Mouse (Mus musculus): ENCODE results near the gene Myh7b. TPM values are rescaled to one million over a fixed set of nuclear protein-coding genes. Genes with fewer than 3 reads are reported as not detected.

Myh7b gene
- 2.5 and 2.8 TPM in 2 replicates for polyA plus RNA-seq (2021; fragmentation: Nextera tagmentation)
- long read RNA-seq, experiment 1, partial matches to known transcripts = 11 of 17 reads
- long read RNA-seq, experiment 1, other reads (novel, unspliced or antisense) = 6 of 17 reads
- long read RNA-seq, experiment 2, partial matches to known transcripts = 5 of 6 reads
- long read RNA-seq, experiment 2, other reads (novel, unspliced or antisense) = 1 of 6 reads

DNA sequence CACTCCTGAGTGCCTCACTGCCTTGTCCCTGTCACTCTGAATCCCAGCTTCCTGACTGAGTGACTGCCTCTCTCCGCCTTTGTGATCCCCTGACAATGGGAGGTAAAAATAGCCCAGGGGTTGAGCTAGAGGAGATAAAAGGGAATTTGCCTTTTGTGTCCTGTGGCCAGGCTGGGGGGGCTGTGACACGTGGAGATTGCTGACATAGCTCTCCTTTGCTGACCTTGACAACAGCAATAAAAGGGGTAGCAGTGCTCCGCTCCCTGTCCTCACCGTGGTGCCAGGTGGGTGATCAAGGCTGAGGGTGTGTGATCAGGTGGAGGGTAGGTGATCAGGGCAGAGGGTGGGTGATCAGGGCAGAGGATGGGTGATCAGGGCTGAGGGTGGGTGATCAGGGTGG is at the start of gene Myh7b:
TSS of gene Myh7b (plus strand) at position 235 of the 400 bp plus-strand sequence.

DNA sequence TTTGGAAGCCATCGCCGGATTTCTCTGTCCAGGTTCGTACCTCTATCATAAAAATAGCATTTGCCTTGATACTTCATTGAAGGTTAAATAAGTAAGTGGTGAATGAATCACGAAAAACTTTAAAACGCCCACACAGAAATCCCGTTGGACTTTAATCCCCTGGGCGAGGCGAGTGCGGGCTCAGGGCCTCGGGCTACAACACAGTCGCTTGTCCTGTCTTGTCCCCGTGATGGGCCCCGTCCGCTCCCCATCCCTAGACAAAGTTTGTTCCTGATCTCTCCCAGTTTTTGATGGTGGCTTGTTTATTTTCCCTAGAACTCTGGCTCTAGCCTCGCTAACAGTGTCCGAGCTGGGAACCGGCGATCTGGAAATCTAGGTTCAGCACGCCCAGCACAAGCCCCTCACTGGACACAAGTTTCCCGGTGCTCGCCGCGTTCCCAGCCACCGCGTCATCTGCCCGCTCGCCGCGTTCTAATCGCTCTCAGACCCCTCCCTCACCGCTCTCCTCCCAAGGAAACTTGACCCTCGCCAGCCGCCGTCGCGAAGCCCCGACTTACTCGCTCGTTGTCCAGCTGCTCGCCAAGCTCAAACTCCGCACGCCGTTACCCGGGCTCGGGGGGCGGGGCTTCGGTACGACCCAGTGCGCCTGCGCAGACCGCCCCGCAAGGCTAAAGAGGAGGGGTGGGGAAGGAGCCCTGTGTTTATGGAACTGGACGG is 18.7 kb upstream of the Myh7b start, which contains the start of gene Gss:
TSS of gene Gss (minus strand) at position 674 of the 717 bp plus-strand sequence.

Other genes with a start within 250 kb of the Myh7b start
- gene Trp53inp2, start 230.2 kb upstream of the Myh7b start, polyA plus RNA-seq (2021; fragmentation: Nextera tagmentation) = 92.2 and 146 TPM in 2 replicates
- gene Ncoa6, start 137.3 kb upstream of the Myh7b start, polyA plus RNA-seq (2021; fragmentation: Nextera tagmentation) = 6.6 and 9.1 TPM in 2 replicates
- 31.3 and 38.5 TPM in 2 replicates for gene Acss2, start 93.3 kb upstream of the Myh7b start, polyA plus RNA-seq (2021; fragmentation: Nextera tagmentation)
- 88.0 and 100 TPM in 2 replicates for gene Ggt7, start 93.0 kb upstream of the Myh7b start, polyA plus RNA-seq (2021; fragmentation: Nextera tagmentation)
- 13.1 and 14.4 TPM in 2 replicates for gene Gss, start 18.4 kb upstream of the Myh7b start, polyA plus RNA-seq (2021; fragmentation: Nextera tagmentation)
- 34.4 and 134 TPM in 2 replicates for gene Trpc4ap, start 81.2 kb downstream of the Myh7b start, polyA plus RNA-seq (2021; fragmentation: Nextera tagmentation)
- 17.8 and 18.2 TPM in 2 replicates for gene Edem2, start 118.3 kb downstream of the Myh7b start, polyA plus RNA-seq (2021; fragmentation: Nextera tagmentation)
- not detected in 2 replicates for gene Gm17581, start 124.7 kb downstream of the Myh7b start, polyA plus RNA-seq (2021; fragmentation: Nextera tagmentation)
- 0.58 and 0.70 TPM in 2 replicates for gene Procr, start 139.9 kb downstream of the Myh7b start, polyA plus RNA-seq (2021; fragmentation: Nextera tagmentation)
- gene Mmp24, start 164.1 kb downstream of the Myh7b start, polyA plus RNA-seq (2021; fragmentation: Nextera tagmentation) = 2.1 and 2.4 TPM in 2 replicates
- 74.3 and 108 TPM in 2 replicates for gene BC029722, start 208.2 kb downstream of the Myh7b start, polyA plus RNA-seq (2021; fragmentation: Nextera tagmentation)
- 88.0 and 121 TPM in 2 replicates for gene Eif6, start 215.7 kb downstream of the Myh7b start, polyA plus RNA-seq (2021; fragmentation: Nextera tagmentation)
- gene Fam83c, start 223.6 kb downstream of the Myh7b start, polyA plus RNA-seq (2021; fragmentation: Nextera tagmentation) = 0.05 and 0.06 TPM in 2 replicates